Mouse (Mus musculus) small intestine, adult 2 months (tissue): Measurements from ENCODE around the gene Sall2.

Experiments
- CTCF ChIP-seq: fragments of 200-500 bp; IDR thresholded peaks from 2 replicates; pipeline ENCODE4 v1.5.1; 2012; ENCODE audit warnings: low read depth, mild to moderate bottlenecking, control low read depth, inconsistent platforms, low read length, moderate library complexity, mixed read lengths; ENCODE audit not compliant: insufficient replicate concordance, insufficient read length; ENCODE audit errors: extremely low read depth
- POLR2A ChIP-seq: fragments of 200-500 bp; IDR thresholded peaks from 2 replicates; pipeline ENCODE4 v1.6.1; 2012; ENCODE audit warnings: low read depth, mild to moderate bottlenecking, control low read depth, inconsistent platforms, low read length, moderate library complexity

GRCm38 (mm10) chr14:52313931-52314807, 14.4 kb downstream of the Sall2 start:
- TF ChIP-seq POLR2A (no peak), CTCF (no peak)
